Mouse (Mus musculus) cerebellum, adult 2 months (tissue): ENCODE measurements at regions not wholly inside any gene's neighbourhood (a gene's known extent, or its start where the extent isn't known, plus 50 kb on each side); places are given as distances from the start of the nearest gene placed in this dataset.

Source experiments
- CTCF ChIP-seq: fragments of 200-500 bp; IDR thresholded peaks from 2 replicates; pipeline ENCODE4 v1.5.1; 2011; ENCODE audit warnings: low read depth, mild to moderate bottlenecking, control low read depth, low read length, moderate library complexity, borderline replicate concordance; ENCODE audit not compliant: insufficient read depth
- POLR2A ChIP-seq: fragments of 200-500 bp; IDR thresholded peaks from 2 replicates; pipeline ENCODE4 v1.6.1; 2011; ENCODE audit warnings: low read length, control low read depth, borderline replicate concordance; ENCODE audit not compliant: insufficient read depth

DNA sequence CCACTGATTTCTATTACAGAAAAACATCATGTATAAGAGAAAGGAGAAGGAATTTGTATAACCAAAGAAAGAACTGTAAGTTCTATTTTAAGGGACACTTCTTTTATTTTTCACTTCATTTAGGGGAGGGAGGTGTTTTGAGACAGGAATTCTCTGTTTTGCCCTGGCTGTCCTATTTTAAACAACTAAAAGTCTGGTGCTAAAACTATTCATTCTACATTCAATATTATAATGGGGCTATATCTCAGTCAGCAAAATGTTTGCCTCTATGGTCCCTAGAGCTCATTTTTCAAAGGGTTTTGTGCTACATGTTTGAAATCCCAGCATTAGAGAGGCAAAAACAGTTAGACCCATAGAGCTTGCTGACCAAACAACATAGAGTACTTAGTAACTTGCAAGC is 632.8 kb upstream of the Map3k7 start:
- TF ChIP-seq CTCF (no peak), POLR2A (no peak)
